Mouse (Mus musculus) left cerebral cortex, postnatal 14 days (tissue): ENCODE measurements around the gene Xrcc4. TPM values are rescaled to one million over a fixed set of nuclear protein-coding genes. Genes with fewer than 3 reads are reported as not detected.
A peak's percentile ranks its signal among the peaks of the same experiment; 100 is the strongest.
"Not testable (repeated sequence)": the region's sequence is repeated elsewhere in the genome, so short reads cannot be mapped to it uniquely, and the experiment has no call there.

Experiments
- DNase-seq, 2 experiments: peaks; one replicate each; pipeline ENCODE4 v3.0.0; 2021 to 2022; ENCODE audit warnings: low spot score in 2 of 2, mixed read lengths in 1 of 2
- intact Hi-C: fragments of 180-260 bp; cut with DNase I; formaldehyde crosslinking; loops from one replicate; pipeline ENCODE4 v1.15.1; 2025
- long read RNA-seq, 2 experiments: library from polyadenylated mRNA; stranded (forward); transcript quantifications; one replicate each; pipeline ENCODE4 v2.0.0; 2021
- total RNA-seq, 2 experiments: library from RNA; stranded (reverse); gene quantifications; 2 replicates each; pipeline ENCODE4 v1.2.3; 2021

Gene Xrcc4
- 10 to 100 TPM; 13.7 to 18.0 TPM for total RNA-seq
- long read RNA-seq, experiment 1, transcript Xrcc4-201 (8 exons, 1,540 nt): major isoform, 19 of 23 reads
- long read RNA-seq, experiment 1, partial matches to known transcripts: 2 of 23 reads
- long read RNA-seq, experiment 1, other reads (novel, unspliced or antisense): 2 of 23 reads
- long read RNA-seq, experiment 2, transcript Xrcc4-201 (8 exons, 1,540 nt): major isoform, 10 of 19 reads
- long read RNA-seq, experiment 2, partial matches to known transcripts: 3 of 19 reads
- long read RNA-seq, experiment 2, other reads (novel, unspliced or antisense): 6 of 19 reads

GRCm38 (mm10) chr13:90088962-90089824, at the start of gene Xrcc4, which contains the start of gene Tmem167:
Gene Xrcc4, minus strand, starts transcription at chr13:90089608.
Gene Tmem167, plus strand, starts transcription at chr13:90089123.
- peak; percentile 98 to 99 for DNase-seq
- intact Hi-C loops: loop anchor here (5.0 kb wide), 1 partner anchor 347 kb away; the partner anchor contains the start of gene Vcan

GRCm38 (mm10) chr13:90136156-90136910, 46.9 kb upstream of the Xrcc4 start:
- intact Hi-C loops: no loop called here

GRCm38 (mm10) chr13:90111681-90112080, 22.3 kb upstream of the Xrcc4 start:
- intact Hi-C loops: no loop called here
- no peak for DNase-seq

More at GRCm38 (mm10) chr13:90136156-90136910, 46.9 kb upstream of the Xrcc4 start:
- DNase-seq: peak; percentile 49 to 61

- intact Hi-C loops, DNase-seq: not testable (repeated sequence)
Observed at GRCm38 (mm10) chr13:90108746-90109145, 19.3 kb upstream of the Xrcc4 start.

GRCm38 (mm10) chr13:90106139-90106538, 16.7 kb upstream of the Xrcc4 start:
- intact Hi-C loops: no loop called here
- peak in 1 of 2 experiments; percentile 7 for DNase-seq

- DNase-seq: no peak
- intact Hi-C loops: no loop called here
Observed at GRCm38 (mm10) chr13:90101514-90101913, 12.1 kb upstream of the Xrcc4 start.

GRCm38 (mm10) chr13:90089825-90090183, 396 bp upstream of the Xrcc4 start:
- intact Hi-C loops: loop anchor here (5.0 kb wide), 1 partner anchor 348 kb away; the partner anchor contains the start of gene Vcan
- no peak for DNase-seq

- intact Hi-C loops: no loop called here
- DNase-seq: no peak
Observed at GRCm38 (mm10) chr13:90061877-90062276, 27.5 kb downstream of the Xrcc4 start.

- no peak for DNase-seq
- intact Hi-C loops: no loop called here
Observed at GRCm38 (mm10) chr13:90052408-90052807, 37.0 kb downstream of the Xrcc4 start.

- intact Hi-C loops: no loop called here
- no peak for DNase-seq
Observed at GRCm38 (mm10) chr13:90051735-90052134, 37.7 kb downstream of the Xrcc4 start.

- DNase-seq: no peak
- intact Hi-C loops: no loop called here
Observed at GRCm38 (mm10) chr13:90039613-90040012, 49.8 kb downstream of the Xrcc4 start.

- intact Hi-C loops: no loop called here
- DNase-seq: no peak
Observed at GRCm38 (mm10) chr13:90032977-90033376, 56.4 kb downstream of the Xrcc4 start.

- DNase-seq: no peak
- intact Hi-C loops: no loop called here
Observed at GRCm38 (mm10) chr13:90032523-90032922, 56.9 kb downstream of the Xrcc4 start.

GRCm38 (mm10) chr13:90030911-90031310, 58.5 kb downstream of the Xrcc4 start:
- intact Hi-C loops: no loop called here
- no peak for DNase-seq

GRCm38 (mm10) chr13:90012620-90013019, 76.8 kb downstream of the Xrcc4 start:
- intact Hi-C loops: no loop called here
- no peak for DNase-seq

GRCm38 (mm10) chr13:90012198-90012597, 77.2 kb downstream of the Xrcc4 start:
- intact Hi-C loops: no loop called here
- DNase-seq: no peak

- intact Hi-C loops: no loop called here
- DNase-seq: no peak
Observed at GRCm38 (mm10) chr13:90011129-90011528, 78.3 kb downstream of the Xrcc4 start.

GRCm38 (mm10) chr13:90009786-90010185, 79.6 kb downstream of the Xrcc4 start:
- intact Hi-C loops: no loop called here
- DNase-seq: no peak

- no peak for DNase-seq
- intact Hi-C loops: no loop called here
Observed at GRCm38 (mm10) chr13:90005561-90005960, 83.8 kb downstream of the Xrcc4 start.

GRCm38 (mm10) chr13:89997531-89997930, 91.9 kb downstream of the Xrcc4 start:
- DNase-seq: no peak
- intact Hi-C loops: no loop called here
